Mouse (Mus musculus): ENCODE measurements at regions not wholly inside any gene's neighbourhood (a gene's known extent, or its start where the extent isn't known, plus 50 kb on each side); places are given as distances from the start of the nearest gene placed in this dataset.

DNA sequence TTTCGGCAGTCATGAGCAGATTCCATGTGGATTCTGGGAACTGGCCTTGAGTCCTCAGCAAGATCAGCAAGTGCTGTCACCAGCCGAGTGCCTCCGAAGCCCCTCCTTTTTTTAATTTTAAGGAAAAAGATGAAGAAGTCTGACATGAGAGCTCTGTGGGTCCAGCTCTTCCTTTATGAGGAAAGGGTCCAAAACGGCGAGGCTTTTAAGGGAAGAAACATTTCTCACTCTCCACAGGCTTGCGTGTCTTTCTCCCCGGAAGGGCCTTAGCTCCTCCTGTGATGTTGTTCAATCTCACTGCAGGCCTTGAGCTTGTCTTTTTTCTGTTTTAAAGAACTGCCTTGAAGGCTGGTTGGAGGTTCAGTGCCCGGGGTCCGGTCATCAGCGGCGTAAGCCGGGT lies 283.5 kb upstream of the Klf3 start:
- Histone ChIP-seq H3K4me1 (ENCODE audit: control insufficient read depth in 1 of 2, insufficient read depth in 2 of 2, low read length in 2 of 2) (no peaks in the 10 kb centered on the region), H3K79me2 (ENCODE audit: control insufficient read depth, insufficient read depth, low read length, poor library complexity) (no peaks in the 10 kb centered on the region), H3K9me3 (replicated peaks; ENCODE audit: insufficient read depth, low read length) (no peaks in the 10 kb centered on the region), H3K27ac (ENCODE audit: control insufficient read depth, low read depth, low read length) (no peak overlapping the region), H3K36me3 (ENCODE audit: control insufficient read depth in 1 of 2, insufficient read depth in 2 of 2, low read length in 2 of 2) (no peaks in the 10 kb centered on the region), H3K9ac (ENCODE audit: control insufficient read depth, low read depth, low read length, poor library complexity, severe bottlenecking) (no peak overlapping the region), H3K4me3 (ENCODE audit: control insufficient read depth in 1 of 2, insufficient read depth in 1 of 2, low read depth in 2 of 2, low read length in 2 of 2) (no peak overlapping the region), H3K27me3 (ENCODE audit: control insufficient read depth in 1 of 2, insufficient read depth in 2 of 2, low read length in 2 of 2) (no peaks in the 10 kb centered on the region)
- TF ChIP-seq TCF12 (IDR thresholded peaks at IDR 0.05; ENCODE audit: low read depth, low read length) (no peak), ETS1 (IDR thresholded peaks at IDR 0.05; ENCODE audit: low read depth, low read length) (no peak), CHD1 (IDR thresholded peaks at IDR 0.05; ENCODE audit: low read depth, low read length) (no peak), TBP (IDR thresholded peaks at IDR 0.05; ENCODE audit: low read depth, low read length) (no peak), GABPA (IDR thresholded peaks at IDR 0.05; ENCODE audit: low read depth, low read length) (no peak), USF1 (IDR thresholded peaks at IDR 0.05; ENCODE audit: low read depth, low read length) (no peak), SMC3 (IDR thresholded peaks at IDR 0.05; ENCODE audit: low read depth, low read length) (no peak), EP300 (IDR thresholded peaks at IDR 0.05; ENCODE audit: low read depth in 1 of 2, low read length in 2 of 2) (no peak), POLR2AphosphoS2 (IDR thresholded peaks at IDR 0.05; ENCODE audit: low read length) (no peak), USF2 (IDR thresholded peaks at IDR 0.05; ENCODE audit: borderline replicate concordance in 1 of 2, insufficient read depth in 1 of 2, low read depth in 1 of 2, low read length in 2 of 2) (no peak), GATA1 (IDR thresholded peaks at IDR 0.05; ENCODE audit: low read depth, low read length) (no peak), ZC3H11A (IDR thresholded peaks at IDR 0.05; ENCODE audit: low read depth, low read length) (no peak), CHD2 (IDR thresholded peaks at IDR 0.05; ENCODE audit: low read length) (no peak), ZKSCAN1 (IDR thresholded peaks at IDR 0.05; ENCODE audit: low read depth, low read length) (no peak), POLR2A (IDR thresholded peaks at IDR 0.05; ENCODE audit: control insufficient read depth in 1 of 2, insufficient read depth in 1 of 2, low read depth in 1 of 2, low read length in 2 of 2, poor library complexity in 1 of 2) (no peak), MAZ (IDR thresholded peaks at IDR 0.05; ENCODE audit: low read depth, low read length) (no peak), JUND (IDR thresholded peaks at IDR 0.05; ENCODE audit: low read depth, low read length) (no peak)
- DNase-seq (ENCODE audit: low read depth, low spot score), result no peak

DNA sequence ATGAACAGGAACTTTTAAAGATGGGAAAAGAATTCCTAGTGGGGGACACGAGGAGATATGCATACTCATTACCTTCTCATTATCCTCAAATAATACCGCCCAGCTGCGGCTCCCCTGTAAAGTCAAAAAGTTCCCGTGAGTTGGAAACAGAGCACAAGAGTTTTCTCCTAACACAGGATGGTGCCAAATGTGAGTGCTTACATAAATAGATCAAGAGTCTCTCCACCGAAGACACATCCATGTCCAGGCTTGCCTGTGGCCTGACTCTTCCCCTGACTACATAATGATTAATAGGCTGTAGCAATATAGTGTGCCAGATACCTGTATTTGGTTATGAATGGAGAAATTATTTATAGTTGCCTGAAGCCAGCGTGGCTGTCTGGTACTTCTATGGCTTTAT lies 281.8 kb upstream of the Klf3 start:
- H3K79me2 ChIP-seq (ENCODE audit: control insufficient read depth, insufficient read depth, low read length, poor library complexity), result no peaks in the 10 kb centered on the region
- no peak overlapping the region for H3K9ac ChIP-seq (ENCODE audit: control insufficient read depth, low read depth, low read length, poor library complexity, severe bottlenecking)
- H3K27me3 ChIP-seq (ENCODE audit: control insufficient read depth in 1 of 2, insufficient read depth in 2 of 2, low read length in 2 of 2), result no peaks in the 10 kb centered on the region
- no peak overlapping the region for H3K27ac ChIP-seq (ENCODE audit: control insufficient read depth, low read depth, low read length)
- H3K36me3 ChIP-seq (ENCODE audit: control insufficient read depth in 1 of 2, insufficient read depth in 2 of 2, low read length in 2 of 2), result no peaks in the 10 kb centered on the region
- no peak for DNase-seq (ENCODE audit: low read depth, low spot score)
- H3K9me3 ChIP-seq (replicated peaks; ENCODE audit: insufficient read depth, low read length), result no peaks in the 10 kb centered on the region
- H3K4me3 ChIP-seq (ENCODE audit: control insufficient read depth in 1 of 2, insufficient read depth in 1 of 2, low read depth in 2 of 2, low read length in 2 of 2), result no peak overlapping the region
- TF ChIP-seq EP300 (IDR thresholded peaks at IDR 0.05; ENCODE audit: low read depth in 1 of 2, low read length in 2 of 2) (no peak), RAD21 (IDR thresholded peaks at IDR 0.05; ENCODE audit: low read depth, low read length) (no peak), SIN3A (IDR thresholded peaks at IDR 0.05; ENCODE audit: low read length) (no peak), POLR2A (IDR thresholded peaks at IDR 0.05; ENCODE audit: control insufficient read depth in 1 of 2, insufficient read depth in 1 of 2, low read depth in 1 of 2, low read length in 2 of 2, poor library complexity in 1 of 2) (no peak), SMC3 (IDR thresholded peaks at IDR 0.05; ENCODE audit: low read depth, low read length) (no peak)
- H3K4me1 ChIP-seq (ENCODE audit: control insufficient read depth in 1 of 2, insufficient read depth in 2 of 2, low read length in 2 of 2), result no peaks in the 10 kb centered on the region

Measured in MEL (cell line).